Mouse (Mus musculus) lung, embryonic 16.5 days (tissue): Measurements from ENCODE around the gene Gm7324. TPM values are rescaled to one million over a fixed set of nuclear protein-coding genes. Genes with fewer than 3 reads are reported as not detected.
"Not testable (repeated sequence)": the region's sequence is repeated elsewhere in the genome, so short reads cannot be mapped to it uniquely, and the experiment has no call there.

Experiments
- ATAC-seq: fragments of 200-750 bp; cut with Nextera tagmentation; 2 replicates; pipeline ENCODE4 v1.8.0; 2017; ENCODE audit warnings: low read depth, mild to moderate bottlenecking, moderate library complexity
- H3K27ac ChIP-seq: fragments of 300-500 bp; sonication (generic); 2 replicates; pipeline ENCODE4 v1.5.1; 2014; ENCODE audit warnings: mild to moderate bottlenecking, control low read depth, low read length
- H3K27me3 ChIP-seq: fragments of 300-500 bp; sonication (generic); 2 replicates; pipeline ENCODE4 v1.6.1; 2014; ENCODE audit warnings: low read depth, low read length, mixed read lengths; ENCODE audit not compliant: control insufficient read depth, insufficient read depth
- H3K36me3 ChIP-seq: fragments of 300-500 bp; sonication (generic); 2 replicates; pipeline ENCODE4 v1.6.1; 2014; ENCODE audit warnings: low read length; ENCODE audit not compliant: control insufficient read depth, insufficient read depth
- H3K4me1 ChIP-seq: fragments of 300-500 bp; sonication (generic); replicated peaks from 2 replicates; pipeline ENCODE4 v1.6.1; 2014; ENCODE audit warnings: low read length, mixed read lengths; ENCODE audit not compliant: control insufficient read depth, insufficient read depth
- H3K4me2 ChIP-seq: fragments of 300-500 bp; sonication (generic); 2 replicates; pipeline ENCODE4 v1.6.1; 2014; ENCODE audit warnings: low read depth, low read length, control low read depth
- H3K4me3 ChIP-seq: fragments of 300-500 bp; sonication (generic); 2 replicates; pipeline ENCODE4 v1.5.1; 2014; ENCODE audit warnings: mild to moderate bottlenecking, low read length, control low read depth
- H3K9ac ChIP-seq: fragments of 300-500 bp; sonication (generic); 2 replicates; pipeline ENCODE4 v1.6.1; 2014; ENCODE audit warnings: low read length, control low read depth
- H3K9me3 ChIP-seq: fragments of 300-500 bp; sonication (generic); 2 replicates; pipeline ENCODE4 v1.6.1; 2016; ENCODE audit warnings: low read length; ENCODE audit not compliant: control insufficient read depth
- WGBS: fragments of 180-500 bp; shearing (Covaris S2); extraction: QIAGEN DNeasy Blood & Tissue Kit; methylation state at CpG from one replicate; pipeline ENCODE4 v1.1.7; 2014; 5-methylcytosine and 5-hydroxymethylcytosine counted together
- polyA plus RNA-seq: library from polyadenylated mRNA; unstranded; fragments of >200 nt; fragmentation: Nextera tagmentation; extraction: Ambion mirVana; gene quantifications from 2 replicates; pipeline ENCODE4 v1.2.1, GENCODE M21; 2015

Gm7324 gene
- 0.91 and 1.2 TPM in 2 replicates for polyA plus RNA-seq

- not testable (repeated sequence) for H3K4me1 ChIP-seq, ATAC-seq
- WGBS: 83% methylated on average over 4 of the region's 4 CpGs
Observed at GRCm38 (mm10) chr14:43697621-43698020, at the start of gene Gm7324. Gm7324 (plus strand) TSS chr14:43697828.

GRCm38 (mm10) chr14:43677099-43677498 is 20.5 kb upstream of the Gm7324 start, which contains the start of gene Gm8165:
Gm8165 (minus strand) TSS chr14:43677199.
- H3K4me3 ChIP-seq, ATAC-seq, H3K27me3 ChIP-seq, H3K36me3 ChIP-seq, H3K9ac ChIP-seq, H3K27ac ChIP-seq, H3K9me3 ChIP-seq, H3K4me1 ChIP-seq, H3K4me2 ChIP-seq: not testable (repeated sequence)
- WGBS: no CpG with 5 or more reads among the region's 2 CpGs

More at GRCm38 (mm10) chr14:43697621-43698020, at the start of gene Gm7324:
- not testable (repeated sequence) for H3K4me3 ChIP-seq, H3K4me2 ChIP-seq, H3K9ac ChIP-seq, H3K36me3 ChIP-seq, H3K27me3 ChIP-seq, H3K27ac ChIP-seq, H3K9me3 ChIP-seq

GRCm38 (mm10) chr14:43727385-43727784 is 29.8 kb downstream of the Gm7324 start, which contains the start of gene Gm16506:
Gm16506 (minus strand) TSS chr14:43727485.
- not testable (repeated sequence) for H3K9me3 ChIP-seq, H3K4me1 ChIP-seq, H3K9ac ChIP-seq, H3K27me3 ChIP-seq, H3K36me3 ChIP-seq, H3K27ac ChIP-seq, H3K4me2 ChIP-seq, H3K4me3 ChIP-seq, ATAC-seq
- WGBS: 92% methylated on average over 1 of the region's 3 CpGs

GRCm38 (mm10) chr14:43747566-43747965 is 49.9 kb downstream of the Gm7324 start, which contains the start of gene Gm6526:
Gm6526 (plus strand) TSS chr14:43747866.
- WGBS: 72% methylated on average over 4 of the region's 4 CpGs
- not testable (repeated sequence) for H3K36me3 ChIP-seq, H3K9me3 ChIP-seq, H3K4me2 ChIP-seq, ATAC-seq, H3K27ac ChIP-seq, H3K4me1 ChIP-seq, H3K4me3 ChIP-seq, H3K27me3 ChIP-seq, H3K9ac ChIP-seq

Other genes starting within 250 kb of the Gm7324 start
- not detected in 2 replicates for gene Gm5799, start 154.3 kb upstream of the Gm7324 start, polyA plus RNA-seq
- gene Gm17654, start 118.7 kb upstream of the Gm7324 start, polyA plus RNA-seq: not detected in 2 replicates
- gene Gm10375, start 89.8 kb upstream of the Gm7324 start, polyA plus RNA-seq: not detected in 2 replicates
- gene Gm8165, start 20.6 kb upstream of the Gm7324 start, polyA plus RNA-seq: not detected in 2 replicates
- not detected in 2 replicates for gene Gm16506, start 29.7 kb downstream of the Gm7324 start, polyA plus RNA-seq
- gene Gm6526, start 50.0 kb downstream of the Gm7324 start, polyA plus RNA-seq: not detected in 2 replicates
- not detected in 2 replicates for gene Gm8180, start 86.9 kb downstream of the Gm7324 start, polyA plus RNA-seq
- 1.4 TPM in 1 of 2 replicates, not detected in the other for gene Ear1, start 177.7 kb downstream of the Gm7324 start, polyA plus RNA-seq
- gene Ear10, start 225.7 kb downstream of the Gm7324 start, polyA plus RNA-seq: not detected in 2 replicates
- 26.0 and 26.7 TPM in 2 replicates for gene Gm8113, start 227.6 kb downstream of the Gm7324 start, polyA plus RNA-seq